Mouse (Mus musculus) liver, adult 2 months (tissue): ENCODE results near the gene Sept14.

Source experiments
- CTCF ChIP-seq: fragments of 200-500 bp; IDR thresholded peaks from 2 replicates; pipeline ENCODE4 v1.5.1; 2011; ENCODE audit warnings: low read depth, low read length, control low read depth
- POLR2A ChIP-seq: fragments of 200-500 bp; IDR thresholded peaks from 2 replicates; pipeline ENCODE4 v1.6.1; 2011; ENCODE audit warnings: low read length, control low read depth; ENCODE audit not compliant: insufficient read depth; ENCODE audit errors: extremely low read depth

DNA sequence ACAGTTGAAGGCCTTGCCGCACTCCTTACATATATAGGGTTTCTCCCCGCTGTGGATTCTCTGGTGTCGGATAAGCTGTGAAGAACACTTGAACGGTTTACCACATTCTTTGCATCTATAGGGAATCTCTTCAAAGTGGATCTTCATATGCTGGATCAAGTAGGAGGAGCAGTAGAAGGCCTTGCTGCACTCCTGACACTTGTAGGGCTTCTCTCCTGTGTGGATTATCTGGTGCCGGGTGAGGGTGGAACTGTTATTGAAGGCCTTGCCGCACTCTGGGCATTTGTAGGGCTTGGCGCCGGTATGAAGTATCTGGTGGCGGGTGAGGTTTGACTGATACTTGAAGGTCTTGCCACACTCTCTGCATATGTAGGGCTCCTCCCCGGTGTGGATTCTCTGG lies 51.3 kb downstream of the Sept14 start:
- TF ChIP-seq CTCF, result no peak
- no peak for TF ChIP-seq POLR2A
